Mouse (Mus musculus) limb, embryonic 14.5 days (tissue): ENCODE data around the gene Ubl3. TPM values are rescaled to one million over a fixed set of nuclear protein-coding genes. Genes with fewer than 3 reads are reported as not detected.

Experiments
- ATAC-seq: fragments of 200-750 bp; cut with Nextera tagmentation; 2 replicates; pipeline ENCODE4 v1.8.0; 2017; ENCODE audit warnings: low read depth, moderate number of reproducible peaks, moderate TSS enrichment; ENCODE audit not compliant: low FRiP score
- DNase-seq: peaks from one replicate; pipeline ENCODE4 v3.0.0-alpha.2; 2015; ENCODE audit warnings: low spot score
- H3K27ac ChIP-seq: fragments of 300-500 bp; sonication (generic); replicated peaks from 2 replicates; pipeline ENCODE4 v1.5.1; 2014; ENCODE audit warnings: low read depth, mild to moderate bottlenecking, low read length, moderate library complexity, mixed read lengths
- H3K27me3 ChIP-seq: fragments of 300-500 bp; sonication (generic); 2 replicates; pipeline ENCODE4 v1.6.1; 2014; ENCODE audit warnings: low read length, mixed read lengths; ENCODE audit not compliant: control insufficient read depth, insufficient read depth
- H3K36me3 ChIP-seq: fragments of 300-500 bp; sonication (generic); 2 replicates; pipeline ENCODE4 v1.6.1; 2014; ENCODE audit warnings: mild to moderate bottlenecking, low read length, moderate library complexity, mixed read lengths; ENCODE audit not compliant: control insufficient read depth, insufficient read depth
- H3K4me1 ChIP-seq: fragments of 300-500 bp; sonication (generic); 2 replicates; pipeline ENCODE4 v1.6.1; 2014; ENCODE audit warnings: antibody characterized with exemption, low read length, mixed read lengths; ENCODE audit not compliant: control insufficient read depth, insufficient read depth
- H3K4me2 ChIP-seq: fragments of 300-500 bp; sonication (generic); replicated peaks from 2 replicates; pipeline ENCODE4 v1.6.1; 2014; ENCODE audit warnings: low read depth, mild to moderate bottlenecking, low read length, moderate library complexity; ENCODE audit not compliant: severe bottlenecking
- H3K4me3 ChIP-seq: fragments of 300-500 bp; sonication (generic); replicated peaks from 2 replicates; pipeline ENCODE4 v1.5.1; 2014; ENCODE audit warnings: low read length
- H3K9ac ChIP-seq: fragments of 300-500 bp; sonication (generic); 2 replicates; pipeline ENCODE4 v1.6.1; 2014; ENCODE audit warnings: mild to moderate bottlenecking, low read depth, low read length, moderate library complexity; ENCODE audit not compliant: severe bottlenecking
- H3K9me3 ChIP-seq: fragments of 300-500 bp; sonication (generic); 2 replicates; pipeline ENCODE4 v1.6.1; 2016; ENCODE audit warnings: low read length; ENCODE audit not compliant: control insufficient read depth
- POLR2A ChIP-seq: fragments of 200-500 bp; IDR thresholded peaks from 2 replicates; pipeline ENCODE4 v1.8.0; 2012; ENCODE audit warnings: inconsistent platforms, mild to moderate bottlenecking, moderate library complexity, borderline replicate concordance; ENCODE audit not compliant: insufficient read depth, insufficient read length; ENCODE audit errors: extremely low read depth
- WGBS: fragments of 180-500 bp; shearing (Covaris S2); extraction: QIAGEN DNeasy Blood & Tissue Kit; methylation state at CpG from one replicate; pipeline ENCODE4 v1.1.7; 2014; 5-methylcytosine and 5-hydroxymethylcytosine counted together
- polyA plus RNA-seq, 2 experiments: library from polyadenylated mRNA; depleted of rRNA in 1 of 2; stranded (reverse) in 1 of 2; unstranded in 1 of 2; fragments of >200 nt; fragmentation: Nextera tagmentation in 1 of 2; extraction: Ambion mirVana in 1 of 2; gene quantifications; 2 replicates each; pipeline versions ENCODE4 v1.2.1 to v1.2.3; 2012 to 2014

The Ubl3 gene
- polyA plus RNA-seq, 2 experiments: 30.3 to 73.6 TPM

- H3K4me1 ChIP-seq: peaks cover 2% of the 10 kb centered on the region; the same call in 1 of the 2 replicates
- 76% methylated on average over 5 of the region's 5 CpGs for WGBS
- no peak for TF ChIP-seq POLR2A
- no peaks in the 10 kb centered on the region for H3K27me3 ChIP-seq
- peaks cover 29% of the 10 kb centered on the region for H3K36me3 ChIP-seq
- no peaks in the 10 kb centered on the region for H3K9me3 ChIP-seq
- H3K27ac ChIP-seq: no peak overlapping the region
- no peak overlapping the region for H3K4me2 ChIP-seq
- ATAC-seq: no peak
- no peak overlapping the region for H3K4me3 ChIP-seq
- DNase-seq: no peak
- no peak overlapping the region for H3K9ac ChIP-seq
Measured at GRCm38 (mm10) chr5:148512042-148512640, 40.4 kb downstream of the Ubl3 start.

GRCm38 (mm10) chr5:148510265-148510664 is 42.3 kb downstream of the Ubl3 start:
- H3K27me3 ChIP-seq: no peaks in the 10 kb centered on the region
- H3K9ac ChIP-seq: no peak overlapping the region
- H3K4me1 ChIP-seq: peaks cover 2% of the 10 kb centered on the region; the same call in 1 of the 2 replicates
- DNase-seq: no peak
- WGBS: 78% methylated on average over 2 of the region's 2 CpGs
- no peaks in the 10 kb centered on the region for H3K9me3 ChIP-seq
- peaks cover 45% of the 10 kb centered on the region for H3K36me3 ChIP-seq
- no peak for TF ChIP-seq POLR2A
- H3K4me2 ChIP-seq: no peak overlapping the region
- no peak overlapping the region for H3K27ac ChIP-seq
- ATAC-seq: no peak
- H3K4me3 ChIP-seq: no peak overlapping the region

DNA sequence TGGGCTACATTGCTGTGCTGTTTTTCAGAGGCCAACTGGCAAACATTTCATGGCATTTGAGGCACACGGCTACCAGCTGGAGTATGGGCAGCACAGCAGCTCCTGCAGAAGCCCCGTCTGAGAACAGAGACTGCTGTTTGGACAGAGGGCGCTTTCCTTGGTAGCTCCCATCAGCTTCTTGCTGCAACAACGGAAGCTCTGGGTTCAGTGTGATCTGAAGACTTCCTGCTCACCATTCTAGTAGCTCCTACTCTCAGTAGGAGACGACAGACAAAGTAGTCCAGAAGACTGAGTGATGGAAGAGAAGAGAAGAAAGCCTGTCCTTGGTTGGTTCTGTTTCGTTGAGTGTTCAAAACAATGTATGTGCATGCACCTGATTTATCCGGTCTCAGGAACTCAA is 42.9 kb downstream of the Ubl3 start:
- no peak overlapping the region for H3K27ac ChIP-seq
- no peaks in the 10 kb centered on the region for H3K4me1 ChIP-seq
- H3K4me3 ChIP-seq: no peak overlapping the region
- TF ChIP-seq POLR2A: no peak
- WGBS: 82% methylated on average over 7 of the region's 7 CpGs
- DNase-seq: no peak
- H3K4me2 ChIP-seq: no peak overlapping the region
- no peaks in the 10 kb centered on the region for H3K27me3 ChIP-seq
- peaks cover 47% of the 10 kb centered on the region for H3K36me3 ChIP-seq
- H3K9ac ChIP-seq: no peak overlapping the region
- no peak for ATAC-seq
- H3K9me3 ChIP-seq: no peaks in the 10 kb centered on the region

GRCm38 (mm10) chr5:148508901-148509604 is 43.5 kb downstream of the Ubl3 start:
- peaks cover 47% of the 10 kb centered on the region for H3K36me3 ChIP-seq
- WGBS: 87% methylated on average over 11 of the region's 11 CpGs

GRCm38 (mm10) chr5:148505381-148505780 is 47.2 kb downstream of the Ubl3 start:
- peaks cover 55% of the 10 kb centered on the region for H3K36me3 ChIP-seq
- H3K9me3 ChIP-seq: no peaks in the 10 kb centered on the region
- H3K27me3 ChIP-seq: no peaks in the 10 kb centered on the region
- no peak for ATAC-seq
- no peak overlapping the region for H3K9ac ChIP-seq
- no peak for DNase-seq
- 92% methylated on average over 17 of the region's 17 CpGs for WGBS
- TF ChIP-seq POLR2A: no peak
- no peaks in the 10 kb centered on the region for H3K4me1 ChIP-seq
- H3K4me2 ChIP-seq: no peak overlapping the region
- no peak overlapping the region for H3K4me3 ChIP-seq
- no peak overlapping the region for H3K27ac ChIP-seq

More at GRCm38 (mm10) chr5:148508901-148509604, 43.5 kb downstream of the Ubl3 start:
- DNase-seq (no peak), ATAC-seq (no peak)
- no peak overlapping the region for H3K4me3 ChIP-seq
- no peaks in the 10 kb centered on the region for H3K9me3 ChIP-seq
- H3K27me3 ChIP-seq: no peaks in the 10 kb centered on the region
- H3K27ac ChIP-seq: no peak overlapping the region
- H3K4me1 ChIP-seq: no peaks in the 10 kb centered on the region
- TF ChIP-seq POLR2A: no peak
- no peak overlapping the region for H3K4me2 ChIP-seq
- H3K9ac ChIP-seq: no peak overlapping the region
